Mouse (Mus musculus): ENCODE measurements at regions not wholly inside any gene's neighbourhood (a gene's known extent, or its start where the extent isn't known, plus 50 kb on each side); places are given as distances from the start of the nearest gene placed in this dataset.

- no peak for DNase-seq (ENCODE audit: low spot score in 2 of 2)
- intact Hi-C loops (cut with DNase I) = no loop called here
These were observed 79.6 kb upstream of the Sem1 start for GRCm38 (mm10) chr6:6657928-6658500.

GRCm38 (mm10) chr6:6660072-6660471 is 81.6 kb upstream of the Sem1 start:
- DNase-seq (ENCODE audit: low spot score in 2 of 2) = no peak
- intact Hi-C loops (cut with DNase I) = no loop called here

GRCm38 (mm10) chr6:6666762-6667161 is 88.3 kb upstream of the Sem1 start:
- DNase-seq (ENCODE audit: low spot score in 2 of 2) = peak in 1 of 2 experiments; percentile 15
- intact Hi-C loops (cut with DNase I) = no loop called here

GRCm38 (mm10) chr6:6689241-6689640 is 110.8 kb upstream of the Sem1 start:
- intact Hi-C loops (cut with DNase I) = no loop called here
- no peak for DNase-seq (ENCODE audit: low spot score in 2 of 2)

GRCm38 (mm10) chr6:6690188-6690587 is 111.7 kb upstream of the Sem1 start:
- intact Hi-C loops (cut with DNase I) = no loop called here
- no peak for DNase-seq (ENCODE audit: low spot score in 2 of 2)

GRCm38 (mm10) chr6:6692056-6692770 is 113.8 kb upstream of the Sem1 start:
- intact Hi-C loops (cut with DNase I) = no loop called here
- peak in 1 of 2 experiments; percentile 50 for DNase-seq (ENCODE audit: low spot score in 2 of 2)

GRCm38 (mm10) chr6:6695742-6696430 is 117.4 kb upstream of the Sem1 start:
- intact Hi-C loops (cut with DNase I) = no loop called here
- no peak for DNase-seq (ENCODE audit: low spot score in 2 of 2)

GRCm38 (mm10) chr6:6697418-6697979 is 119.0 kb upstream of the Sem1 start:
- intact Hi-C loops (cut with DNase I) = no loop called here
- DNase-seq (ENCODE audit: low spot score in 2 of 2) = no peak

GRCm38 (mm10) chr6:6706729-6707128 is 128.3 kb upstream of the Sem1 start:
- intact Hi-C loops (cut with DNase I) = no loop called here
- DNase-seq (ENCODE audit: low spot score in 2 of 2) = no peak

GRCm38 (mm10) chr6:6709057-6709456 is 130.6 kb upstream of the Sem1 start:
- intact Hi-C loops (cut with DNase I) = no loop called here
- no peak for DNase-seq (ENCODE audit: low spot score in 2 of 2)

GRCm38 (mm10) chr6:6730259-6730658 is 132.9 kb upstream of the Dlx6 start:
- intact Hi-C loops (cut with DNase I) = no loop called here
- DNase-seq (ENCODE audit: low spot score in 2 of 2) = no peak

GRCm38 (mm10) chr6:6745394-6745793 is 117.7 kb upstream of the Dlx6 start:
- DNase-seq (ENCODE audit: low spot score in 2 of 2) = no peak
- intact Hi-C loops (cut with DNase I) = no loop called here

- intact Hi-C loops (cut with DNase I) = no loop called here
- DNase-seq (ENCODE audit: low spot score in 2 of 2) = no peak
These were observed 84.0 kb upstream of the Dlx6 start for GRCm38 (mm10) chr6:6779157-6779556.

GRCm38 (mm10) chr6:6781556-6781955 is 81.6 kb upstream of the Dlx6 start:
- DNase-seq (ENCODE audit: low spot score in 2 of 2) = no peak
- intact Hi-C loops (cut with DNase I) = no loop called here

GRCm38 (mm10) chr6:6785939-6786490 is 77.1 kb upstream of the Dlx6 start:
- DNase-seq (ENCODE audit: low spot score in 2 of 2) = no peak
- intact Hi-C loops (cut with DNase I) = no loop called here

- no peak for DNase-seq (ENCODE audit: low spot score in 2 of 2)
- intact Hi-C loops (cut with DNase I) = no loop called here
These were observed 75.6 kb upstream of the Dlx6 start for GRCm38 (mm10) chr6:6787490-6787889.

- intact Hi-C loops (cut with DNase I) = no loop called here
- DNase-seq (ENCODE audit: low spot score in 2 of 2) = no peak
These were observed 68.7 kb upstream of the Dlx6 start for GRCm38 (mm10) chr6:6794320-6795018.

- no peak for DNase-seq (ENCODE audit: low spot score in 2 of 2)
- intact Hi-C loops (cut with DNase I) = no loop called here
These were observed 62.8 kb upstream of the Dlx6 start for GRCm38 (mm10) chr6:6800377-6800776.

- DNase-seq (ENCODE audit: low spot score in 2 of 2) = no peak
- intact Hi-C loops (cut with DNase I) = no loop called here
These were observed 61.4 kb upstream of the Dlx6 start for GRCm38 (mm10) chr6:6801563-6802259.
